Mouse (Mus musculus): Measurements from ENCODE around the gene Tcl1b2.
"Not testable (repeated sequence)": the region's sequence is repeated elsewhere in the genome, so short reads cannot be mapped to it uniquely, and the experiment has no call there.

GRCm38 (mm10) chr12:105155286-105155685 is 9.5 kb downstream of the Tcl1b2 start:
- TF ChIP-seq CTCF (IDR thresholded peaks at IDR 0.05; ENCODE audit: control insufficient read depth, insufficient read depth, low read length); POLR2A (IDR thresholded peaks at IDR 0.05; ENCODE audit: borderline replicate concordance, control insufficient read depth, low read depth, low read length): not testable (repeated sequence)
